Mouse (Mus musculus): ENCODE data around the gene Capn5.

Capn5 gene

GRCm38 (mm10) chr7:98109771-98110170, 68.3 kb downstream of the Capn5 start:
- no peak for DNase-seq (ENCODE audit: low spot score)

DNA sequence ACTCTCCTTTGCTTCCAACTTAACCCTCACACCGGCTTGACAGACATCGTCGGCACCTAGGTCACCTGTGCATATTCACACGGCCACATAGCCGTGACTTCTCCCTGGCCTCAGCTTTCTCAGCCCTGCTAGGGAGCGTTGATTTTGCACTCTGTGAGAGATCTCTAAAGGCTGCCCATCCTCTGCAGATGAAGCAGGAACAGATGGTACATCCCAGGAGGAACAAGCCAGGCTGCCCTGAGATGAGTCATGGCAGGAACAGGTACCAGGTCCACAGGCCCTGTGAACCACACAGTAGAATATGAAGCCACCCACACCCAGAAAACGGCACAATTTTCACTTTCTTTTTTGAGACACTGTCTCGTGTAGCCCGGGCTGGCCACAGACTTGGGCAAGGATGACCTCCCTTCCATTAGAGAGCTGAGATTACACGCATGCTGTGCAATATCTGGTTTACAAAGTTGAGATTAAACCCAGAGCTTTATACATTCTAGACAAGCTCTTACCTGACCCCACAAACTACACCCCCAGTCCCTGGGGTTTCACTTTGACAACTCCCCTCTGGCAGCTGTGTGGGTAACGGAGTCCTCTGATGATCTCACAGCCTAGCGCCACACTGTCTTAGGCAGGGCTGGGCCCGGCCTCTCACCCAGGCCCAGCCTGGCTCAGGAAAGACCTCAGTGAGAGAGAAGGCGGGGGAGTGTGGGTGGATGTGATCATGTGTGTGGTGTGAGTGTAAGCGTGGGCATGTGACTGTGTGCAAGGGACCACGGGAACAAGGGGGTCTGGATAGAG, 69.2 kb downstream of the Capn5 start:
- no peak for DNase-seq (ENCODE audit: low spot score)

DNA sequence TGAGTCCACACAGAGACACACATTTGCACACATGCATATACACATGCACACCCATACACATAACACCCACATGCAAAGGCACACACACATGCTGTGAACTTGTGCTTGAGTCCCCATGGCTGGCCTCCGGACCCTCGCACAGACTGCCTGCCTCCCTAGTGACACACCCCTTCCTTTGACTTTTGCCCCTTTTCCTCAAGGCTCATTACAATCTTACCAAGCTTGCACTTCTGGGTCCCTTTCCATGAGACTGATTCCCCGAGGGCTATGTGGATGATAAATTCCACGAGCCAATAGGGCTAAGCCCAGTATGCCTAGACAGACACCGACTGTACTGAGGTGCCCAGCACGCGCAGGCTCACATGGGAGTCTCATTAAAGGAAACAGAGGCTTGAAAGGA, 71.8 kb downstream of the Capn5 start:
- peak; percentile 44 for DNase-seq (ENCODE audit: low spot score)

GRCm38 (mm10) chr7:98104481-98105435, 73.3 kb downstream of the Capn5 start:
- peak; percentile 89 for DNase-seq (ENCODE audit: low spot score)

DNA sequence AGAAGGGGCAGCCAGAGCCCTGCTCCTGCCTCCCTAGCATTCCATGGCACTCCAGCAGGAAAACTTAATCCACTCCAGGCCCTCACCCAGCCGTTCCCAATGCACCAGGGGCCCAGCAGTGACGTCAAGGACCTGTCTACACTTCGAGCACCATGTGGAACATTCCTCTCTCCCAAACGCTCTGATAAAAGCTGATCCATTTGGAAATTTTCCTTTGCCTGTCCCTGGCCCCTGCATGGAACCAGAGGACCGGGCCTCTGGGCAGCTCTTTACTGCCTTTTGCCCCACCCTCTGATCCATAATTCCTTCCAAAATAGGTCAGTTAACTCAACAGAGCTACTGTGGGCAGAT, 74.2 kb downstream of the Capn5 start:
- no peak for DNase-seq (ENCODE audit: low spot score)

- DNase-seq (ENCODE audit: low spot score) = peak; percentile 85
These were observed 74.8 kb downstream of the Capn5 start for GRCm38 (mm10) chr7:98103002-98103941.

- DNase-seq (ENCODE audit: low spot score) = no peak
These were observed 75.6 kb downstream of the Capn5 start for GRCm38 (mm10) chr7:98102488-98102887.

DNA sequence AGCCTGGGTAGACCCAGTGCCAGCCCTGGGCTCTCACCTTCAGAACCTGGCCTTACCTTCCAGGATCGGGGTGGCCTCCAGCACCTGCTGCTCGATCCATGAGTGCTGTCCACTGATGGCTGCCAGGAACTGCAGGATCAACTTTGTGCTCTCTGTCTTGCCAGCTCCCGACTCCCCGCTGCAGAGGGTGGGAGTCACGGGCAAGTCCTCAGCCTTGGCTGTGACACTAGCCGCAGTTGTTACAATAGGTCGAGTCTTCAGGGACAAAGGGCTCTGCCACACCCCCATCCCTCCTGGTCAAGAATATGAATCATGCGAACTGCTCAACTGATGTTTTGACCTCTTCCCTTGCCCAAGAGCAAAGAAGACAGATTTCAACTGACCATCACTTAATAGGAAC, 80.5 kb downstream of the Capn5 start:
- DNase-seq (ENCODE audit: low spot score) = no peak

DNA sequence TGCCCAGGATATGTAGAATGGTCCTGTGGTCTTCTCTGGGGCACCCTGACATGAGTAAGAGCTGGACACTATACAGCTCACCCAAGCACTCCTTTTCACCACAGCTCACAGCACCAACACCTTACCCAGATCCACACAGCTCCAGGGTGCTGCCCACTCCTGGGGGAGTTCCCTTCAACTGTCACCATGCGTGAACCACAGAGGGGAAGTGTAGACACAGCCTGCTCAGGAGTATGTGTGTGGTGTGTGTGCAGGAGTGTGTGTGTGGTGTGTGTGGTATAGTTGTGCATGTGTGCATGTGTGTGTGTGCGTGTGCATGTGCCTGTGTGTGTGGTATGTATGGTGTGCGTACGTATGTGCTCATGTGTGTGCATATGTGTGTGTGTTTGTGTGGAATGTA, 82.2 kb downstream of the Capn5 start:
- DNase-seq (ENCODE audit: low spot score) = no peak

- DNase-seq (ENCODE audit: low spot score) = no peak
These were observed 91.7 kb downstream of the Capn5 start for GRCm38 (mm10) chr7:98086346-98086745.

DNA sequence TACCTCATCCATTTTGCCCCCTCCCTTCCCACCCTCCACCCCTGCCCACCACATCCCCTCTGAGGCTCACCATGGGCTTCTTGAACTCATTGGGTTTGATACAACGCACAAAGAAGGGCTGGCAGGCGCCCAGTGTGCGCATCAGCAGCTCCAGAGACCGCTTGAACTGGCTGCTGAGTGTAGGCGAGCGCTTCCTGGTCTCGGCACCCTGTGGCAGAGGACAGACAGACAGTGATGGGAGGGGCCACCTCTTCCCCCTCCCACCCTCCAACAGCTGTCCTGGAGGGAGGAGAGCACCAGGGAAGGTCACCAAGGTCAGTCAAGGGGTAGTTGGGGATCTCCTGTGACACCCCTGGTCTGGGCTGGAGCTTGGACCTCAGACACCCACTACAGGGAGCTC, 92.8 kb downstream of the Capn5 start:
- DNase-seq (ENCODE audit: low spot score) = no peak

DNA sequence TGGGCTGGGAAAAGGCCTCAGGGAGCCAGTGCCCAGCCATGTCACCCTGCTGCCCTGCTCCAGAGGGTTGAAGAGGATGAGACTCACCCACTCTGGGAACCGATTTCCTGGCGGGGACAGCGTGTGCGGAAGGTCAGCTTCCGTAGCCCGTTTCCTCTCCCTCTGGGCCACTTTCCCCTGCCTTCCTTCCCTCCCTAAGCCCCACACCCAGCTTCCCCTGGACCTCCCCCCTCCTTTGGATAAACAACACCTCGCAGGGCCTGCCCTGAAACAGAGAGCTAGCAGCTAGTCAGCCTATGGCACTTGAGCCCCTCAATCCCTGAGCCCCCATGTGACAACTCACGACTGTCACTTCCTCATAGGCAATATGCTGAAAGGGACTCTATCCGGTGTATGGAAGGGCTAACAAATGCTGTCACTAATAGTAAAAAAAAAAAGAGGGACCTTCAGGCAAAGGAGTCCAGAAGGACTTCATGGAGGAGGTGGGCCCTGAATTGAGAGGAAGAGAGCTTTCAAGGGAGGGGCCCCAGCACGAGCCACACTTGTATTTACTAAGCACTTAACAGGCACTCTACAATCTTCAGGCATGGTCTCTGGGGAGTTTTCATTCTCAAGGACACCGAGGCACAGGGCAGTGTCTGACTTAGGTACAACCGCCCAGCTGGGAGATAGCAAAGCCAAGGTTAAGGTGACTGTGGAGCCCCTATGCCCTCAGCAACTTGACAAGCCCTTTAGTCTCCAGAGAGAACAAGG, 93.4 kb downstream of the Capn5 start:
- DNase-seq (ENCODE audit: low spot score) = no peak

GRCm38 (mm10) chr7:98082376-98082775, 95.7 kb downstream of the Capn5 start:
- DNase-seq (ENCODE audit: low spot score) = no peak

DNA sequence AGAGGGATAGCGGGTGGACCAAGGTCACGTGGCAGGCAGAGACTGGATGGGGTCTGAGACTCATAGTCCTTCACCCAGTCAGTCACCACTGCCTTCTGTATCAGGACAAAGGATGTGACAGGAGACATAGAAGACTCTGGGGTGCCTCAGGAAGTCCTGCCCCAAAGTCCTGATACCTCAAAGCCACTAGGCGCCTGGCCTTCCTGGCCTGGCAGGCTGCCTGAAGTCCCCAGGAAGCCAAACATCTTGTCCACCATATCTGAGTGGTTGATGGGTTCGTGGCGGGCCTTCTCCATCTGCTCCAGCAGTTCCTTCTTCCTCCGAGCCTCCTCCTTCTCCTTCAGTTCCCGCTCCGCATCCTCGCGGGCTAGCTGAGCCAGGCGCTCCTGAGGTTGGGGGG, 100.6 kb downstream of the Capn5 start:
- no peak for DNase-seq (ENCODE audit: low spot score)

DNA sequence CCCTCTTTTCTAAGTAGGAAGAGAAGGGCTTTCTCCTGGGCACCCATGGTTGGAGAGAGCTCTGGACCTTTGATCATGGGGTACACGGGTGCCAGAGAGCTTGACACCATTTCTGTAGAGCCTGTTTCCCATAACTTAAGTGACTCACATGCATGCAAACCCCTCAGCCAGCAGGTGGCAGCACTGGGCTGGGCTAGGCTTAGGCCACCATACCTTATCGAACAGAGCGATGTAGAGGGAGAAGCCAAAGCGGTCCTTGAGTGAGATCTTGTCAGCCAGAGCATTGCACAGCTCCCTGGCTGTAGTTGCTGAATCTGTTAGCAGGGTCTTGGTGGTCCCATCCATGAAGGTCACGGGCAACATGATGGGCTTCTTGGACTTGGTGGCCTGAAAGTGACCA, 106.5 kb downstream of the Capn5 start:
- DNase-seq (ENCODE audit: low spot score) = peak; percentile 59
